Mouse (Mus musculus): ENCODE results near the gene Lzts3. TPM values are rescaled to one million over a fixed set of nuclear protein-coding genes. Genes with fewer than 3 reads are reported as not detected.

Gene Lzts3
- 33.5 and 35.5 TPM in 2 replicates for total RNA-seq (2014; rRNA removed)
- 4.7 and 11.3 TPM in 2 replicates for polyA plus RNA-seq (2015; fragmentation: Nextera tagmentation; extraction: Ambion mirVana)

- Histone ChIP-seq H3K27ac (ENCODE audit: low read depth, low read length) (peak within 1 kb of the TSS; percentile 69; the same call in 1 of the 2 replicates), H3K4me3 (ENCODE audit: low read depth, low read length) (peak within 1 kb of the TSS; percentile 79), H3K27me3 (ENCODE audit: insufficient read depth, low read length) (no peaks in the 10 kb centered on the region), H3K36me3 (ENCODE audit: insufficient read depth) (no peaks in the 10 kb centered on the region), H3K9me3 (ENCODE audit: low read length) (no peaks in the 10 kb centered on the region), H3K4me1 (ENCODE audit: insufficient read depth) (no peaks in the 10 kb centered on the region), H3K4me2 (ENCODE audit: low read depth) (peak within 1 kb of the TSS; percentile 75), H3K9ac (peak within 1 kb of the TSS; percentile 80)
- TF ChIP-seq CTCF (IDR thresholded peaks at IDR 0.05; ENCODE audit: low read depth): peak; percentile 17; the same call in 1 of the 2 replicates
- ATAC-seq: peak; percentile 97
- peak; percentile 91 for DNase-seq
- WGBS: 3% methylated on average over 39 of the region's 40 CpGs
These were observed at the start of gene Lzts3 for GRCm38 (mm10) chr2:130642684-130643369. TSS of gene Lzts3 (minus strand) at chr2:130642803.

- Histone ChIP-seq H3K36me3 (ENCODE audit: insufficient read depth) (peaks cover 8% of the 10 kb centered on the region; the same call in 1 of the 2 replicates), H3K27ac (ENCODE audit: low read depth, low read length) (no peak overlapping the region), H3K4me1 (ENCODE audit: insufficient read depth) (no peaks in the 10 kb centered on the region), H3K9ac (no peak overlapping the region), H3K4me3 (ENCODE audit: low read depth, low read length) (no peak overlapping the region), H3K9me3 (ENCODE audit: low read length) (no peaks in the 10 kb centered on the region), H3K4me2 (ENCODE audit: low read depth) (no peak overlapping the region), H3K27me3 (ENCODE audit: insufficient read depth, low read length) (no peaks in the 10 kb centered on the region)
- no peak for TF ChIP-seq CTCF (IDR thresholded peaks at IDR 0.05; ENCODE audit: low read depth)
- ATAC-seq: no peak
- no peak for DNase-seq
- WGBS: 88% methylated on average over 2 of the region's 2 CpGs
These were observed 46.4 kb upstream of the Lzts3 start for GRCm38 (mm10) chr2:130689011-130689410.

- WGBS: 87% methylated on average over 9 of the region's 9 CpGs
- no peaks in the 10 kb centered on the region for H3K9me3 ChIP-seq (ENCODE audit: low read length)
- H3K9ac ChIP-seq: no peak overlapping the region
- DNase-seq (no peak), ATAC-seq (no peak)
- TF ChIP-seq CTCF (IDR thresholded peaks at IDR 0.05; ENCODE audit: low read depth): no peak
- H3K36me3 ChIP-seq (ENCODE audit: insufficient read depth): peaks cover 37% of the 10 kb centered on the region
- no peaks in the 10 kb centered on the region for H3K27me3 ChIP-seq (ENCODE audit: insufficient read depth, low read length)
- no peaks in the 10 kb centered on the region for H3K4me1 ChIP-seq (ENCODE audit: insufficient read depth)
- no peak overlapping the region for H3K27ac ChIP-seq (ENCODE audit: low read depth, low read length)
- no peak overlapping the region for H3K4me3 ChIP-seq (ENCODE audit: low read depth, low read length)
- H3K4me2 ChIP-seq (ENCODE audit: low read depth): no peak overlapping the region
These were observed 42.8 kb upstream of the Lzts3 start for GRCm38 (mm10) chr2:130685426-130685825.

GRCm38 (mm10) chr2:130681531-130681930 lies 38.9 kb upstream of the Lzts3 start:
- H3K4me2 ChIP-seq (ENCODE audit: low read depth): no peak overlapping the region
- no peak overlapping the region for H3K9ac ChIP-seq
- no peaks in the 10 kb centered on the region for H3K9me3 ChIP-seq (ENCODE audit: low read length)
- H3K27ac ChIP-seq (ENCODE audit: low read depth, low read length): no peak overlapping the region
- DNase-seq (no peak), ATAC-seq (no peak)
- no peak for TF ChIP-seq CTCF (IDR thresholded peaks at IDR 0.05; ENCODE audit: low read depth)
- no peak overlapping the region for H3K4me3 ChIP-seq (ENCODE audit: low read depth, low read length)
- H3K4me1 ChIP-seq (ENCODE audit: insufficient read depth): no peaks in the 10 kb centered on the region
- H3K27me3 ChIP-seq (ENCODE audit: insufficient read depth, low read length): no peaks in the 10 kb centered on the region
- peaks cover 76% of the 10 kb centered on the region for H3K36me3 ChIP-seq (ENCODE audit: insufficient read depth)
- WGBS: 83% methylated on average over 3 of the region's 3 CpGs

GRCm38 (mm10) chr2:130679899-130680298 lies 37.3 kb upstream of the Lzts3 start:
- ATAC-seq: no peak
- no peak for TF ChIP-seq CTCF (IDR thresholded peaks at IDR 0.05; ENCODE audit: low read depth)
- peaks cover 91% of the 10 kb centered on the region for H3K36me3 ChIP-seq (ENCODE audit: insufficient read depth)
- H3K27me3 ChIP-seq (ENCODE audit: insufficient read depth, low read length): no peaks in the 10 kb centered on the region
- H3K4me1 ChIP-seq (ENCODE audit: insufficient read depth): no peaks in the 10 kb centered on the region
- no peak overlapping the region for H3K27ac ChIP-seq (ENCODE audit: low read depth, low read length)
- no peak overlapping the region for H3K9ac ChIP-seq
- H3K9me3 ChIP-seq (ENCODE audit: low read length): no peaks in the 10 kb centered on the region
- no peak for DNase-seq
- H3K4me2 ChIP-seq (ENCODE audit: low read depth): no peak overlapping the region
- WGBS: 96% methylated on average over 6 of the region's 6 CpGs
- no peak overlapping the region for H3K4me3 ChIP-seq (ENCODE audit: low read depth, low read length)

- no peaks in the 10 kb centered on the region for H3K4me1 ChIP-seq (ENCODE audit: insufficient read depth)
- DNase-seq (no peak), ATAC-seq (no peak)
- TF ChIP-seq CTCF (IDR thresholded peaks at IDR 0.05; ENCODE audit: low read depth): no peak
- no peak overlapping the region for H3K4me2 ChIP-seq (ENCODE audit: low read depth)
- no peaks in the 10 kb centered on the region for H3K9me3 ChIP-seq (ENCODE audit: low read length)
- peaks cover 92% of the 10 kb centered on the region for H3K36me3 ChIP-seq (ENCODE audit: insufficient read depth)
- H3K9ac ChIP-seq: no peak overlapping the region
- no peak overlapping the region for H3K27ac ChIP-seq (ENCODE audit: low read depth, low read length)
- H3K4me3 ChIP-seq (ENCODE audit: low read depth, low read length): no peak overlapping the region
- no peaks in the 10 kb centered on the region for H3K27me3 ChIP-seq (ENCODE audit: insufficient read depth, low read length)
- WGBS: 86% methylated on average over 12 of the region's 12 CpGs
These were observed 36.6 kb upstream of the Lzts3 start for GRCm38 (mm10) chr2:130679154-130679553.

GRCm38 (mm10) chr2:130677211-130677610 lies 34.6 kb upstream of the Lzts3 start:
- H3K27me3 ChIP-seq (ENCODE audit: insufficient read depth, low read length): no peaks in the 10 kb centered on the region
- no peak for TF ChIP-seq CTCF (IDR thresholded peaks at IDR 0.05; ENCODE audit: low read depth)
- H3K9me3 ChIP-seq (ENCODE audit: low read length): no peaks in the 10 kb centered on the region
- no peak overlapping the region for H3K4me2 ChIP-seq (ENCODE audit: low read depth)
- no peak overlapping the region for H3K27ac ChIP-seq (ENCODE audit: low read depth, low read length)
- H3K36me3 ChIP-seq (ENCODE audit: insufficient read depth): peaks cover 94% of the 10 kb centered on the region
- no peak overlapping the region for H3K4me3 ChIP-seq (ENCODE audit: low read depth, low read length)
- H3K4me1 ChIP-seq (ENCODE audit: insufficient read depth): no peaks in the 10 kb centered on the region
- H3K9ac ChIP-seq: no peak overlapping the region
- 91% methylated on average over 10 of the region's 10 CpGs for WGBS
- ATAC-seq (no peak), DNase-seq (no peak)

All from forebrain, postnatal 0 days (tissue).